Mouse (Mus musculus) CH12.LX (cell line): Measurements from ENCODE around the gene Cyp3a13.
"Not testable (repeated sequence)": the region's sequence is repeated elsewhere in the genome, so short reads cannot be mapped to it uniquely, and the experiment has no call there.

Experiments
- CTCF ChIP-seq, 2 experiments: IDR thresholded peaks in 1 of 2; conservative IDR thresholded peaks in 1 of 2; 2 replicates each; pipeline ENCODE4 v1.5.1; 2011 to 2012; ENCODE audit warnings: low read depth in 2 of 2, low read length in 2 of 2, improper control_type of control experiment in 1 of 2, inconsistent platforms in 1 of 2, mild to moderate bottlenecking in 1 of 2, moderate library complexity in 1 of 2
- POLR2A ChIP-seq: IDR thresholded peaks from 2 replicates; pipeline ENCODE4 v1.6.1; 2011; ENCODE audit warnings: low read depth, mild to moderate bottlenecking, improper control_type of control experiment, low read length

- TF ChIP-seq POLR2A; CTCF (conservative IDR thresholded peaks at IDR 0.05 in 1 of 2, IDR thresholded peaks at IDR 0.05 in 1 of 2; ENCODE audit: low read depth in 2 of 2, low read length in 2 of 2): not testable (repeated sequence)
Observed at GRCm38 (mm10) chr5:137933934-137934333, 12.5 kb upstream of the Cyp3a13 start.
